Mouse (Mus musculus): ENCODE measurements around the gene Esr1.

DNA sequence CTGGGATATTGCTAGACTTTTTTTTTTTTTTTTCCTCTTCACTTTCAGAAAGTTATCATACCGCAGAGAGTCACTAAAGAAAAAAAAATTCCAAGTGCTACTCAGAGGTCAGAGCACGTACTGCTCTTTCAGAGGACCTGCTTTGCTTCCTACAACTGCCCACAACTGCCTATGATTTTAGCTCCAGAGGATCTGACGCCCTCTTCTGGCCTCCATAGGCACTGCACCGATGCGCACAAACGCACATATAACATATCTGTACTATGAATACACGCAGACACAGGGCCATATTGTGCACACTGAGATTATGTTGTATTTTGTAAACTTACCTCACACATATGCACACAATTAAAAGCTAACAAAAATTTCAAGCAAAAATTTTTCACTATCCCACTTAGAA, 15.0 kb downstream of the Esr1 start:
- no peak for TF ChIP-seq CTCF (IDR thresholded peaks at IDR 0.05; ENCODE audit: borderline replicate concordance, insufficient read depth, low read depth, low read length)
- TF ChIP-seq POLR2A (IDR thresholded peaks at IDR 0.05; ENCODE audit: borderline replicate concordance, insufficient read depth, low read length) = no peak
